Mouse (Mus musculus) large intestine, adult 2 months (tissue): ENCODE measurements around the gene Mvb12b. TPM values are rescaled to one million over a fixed set of nuclear protein-coding genes. Genes with fewer than 3 reads are reported as not detected.

Experiments
- DNase-seq: peaks from one replicate; pipeline ENCODE4 v3.0.0-alpha.2; 2012; ENCODE audit warnings: low read depth, low spot score
- WGBS: fragments of 180-500 bp; shearing (Covaris S2); methylation state at CpG from one replicate; pipeline ENCODE4 v1.1.7; 2018; 5-methylcytosine and 5-hydroxymethylcytosine counted together
- polyA plus RNA-seq: library from polyadenylated mRNA; depleted of rRNA; stranded (reverse); fragments of >200 nt; gene quantifications from 2 replicates; pipeline ENCODE4 v1.2.3, GENCODE M21; 2012

Mvb12b gene
- polyA plus RNA-seq, 1 experiment, result 7.9 TPM

DNA sequence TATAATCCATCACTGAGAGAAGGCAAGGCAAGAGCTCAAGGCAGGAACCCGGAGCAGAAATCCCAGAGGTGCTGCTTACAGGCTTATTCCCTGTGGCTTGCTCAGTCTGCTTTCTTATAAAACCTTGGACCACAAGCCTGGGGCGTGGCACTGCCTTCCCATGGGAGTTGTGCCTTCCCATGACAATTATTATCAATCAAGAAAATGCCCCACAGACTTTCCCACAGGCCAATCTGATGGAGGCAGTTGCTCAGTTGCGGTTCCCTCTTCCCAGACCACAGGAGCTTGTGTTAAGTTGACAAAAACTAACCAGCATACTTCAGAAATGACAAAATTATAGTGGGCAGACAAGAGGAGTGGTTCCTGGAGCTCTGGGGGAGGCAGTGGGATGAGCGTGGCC lies 19.4 kb downstream of the Mvb12b start:
- 87% methylated on average over 4 of the region's 4 CpGs for WGBS
- DNase-seq, result no peak

DNA sequence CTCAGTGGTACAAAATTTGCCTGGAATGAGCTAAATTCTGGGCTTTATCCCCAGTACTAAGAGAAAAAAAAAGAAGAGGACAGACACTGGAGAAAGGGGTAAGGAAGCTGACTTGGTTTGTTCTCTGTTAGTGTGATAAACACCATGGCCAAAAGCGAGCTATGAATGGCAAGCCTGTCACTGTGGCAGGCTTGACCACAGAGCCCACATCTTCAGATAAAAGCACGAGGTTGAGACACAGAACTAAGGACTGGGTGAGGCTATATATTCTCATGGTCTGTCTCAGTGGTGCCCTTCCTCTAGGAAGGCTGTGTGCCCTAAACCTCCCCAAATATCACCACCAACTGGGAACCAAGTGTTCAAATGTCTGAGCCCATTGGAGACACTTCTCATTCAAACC lies 31.0 kb downstream of the Mvb12b start:
- WGBS, result 71% methylated on average over 2 of the region's 2 CpGs
- no peak for DNase-seq

DNA sequence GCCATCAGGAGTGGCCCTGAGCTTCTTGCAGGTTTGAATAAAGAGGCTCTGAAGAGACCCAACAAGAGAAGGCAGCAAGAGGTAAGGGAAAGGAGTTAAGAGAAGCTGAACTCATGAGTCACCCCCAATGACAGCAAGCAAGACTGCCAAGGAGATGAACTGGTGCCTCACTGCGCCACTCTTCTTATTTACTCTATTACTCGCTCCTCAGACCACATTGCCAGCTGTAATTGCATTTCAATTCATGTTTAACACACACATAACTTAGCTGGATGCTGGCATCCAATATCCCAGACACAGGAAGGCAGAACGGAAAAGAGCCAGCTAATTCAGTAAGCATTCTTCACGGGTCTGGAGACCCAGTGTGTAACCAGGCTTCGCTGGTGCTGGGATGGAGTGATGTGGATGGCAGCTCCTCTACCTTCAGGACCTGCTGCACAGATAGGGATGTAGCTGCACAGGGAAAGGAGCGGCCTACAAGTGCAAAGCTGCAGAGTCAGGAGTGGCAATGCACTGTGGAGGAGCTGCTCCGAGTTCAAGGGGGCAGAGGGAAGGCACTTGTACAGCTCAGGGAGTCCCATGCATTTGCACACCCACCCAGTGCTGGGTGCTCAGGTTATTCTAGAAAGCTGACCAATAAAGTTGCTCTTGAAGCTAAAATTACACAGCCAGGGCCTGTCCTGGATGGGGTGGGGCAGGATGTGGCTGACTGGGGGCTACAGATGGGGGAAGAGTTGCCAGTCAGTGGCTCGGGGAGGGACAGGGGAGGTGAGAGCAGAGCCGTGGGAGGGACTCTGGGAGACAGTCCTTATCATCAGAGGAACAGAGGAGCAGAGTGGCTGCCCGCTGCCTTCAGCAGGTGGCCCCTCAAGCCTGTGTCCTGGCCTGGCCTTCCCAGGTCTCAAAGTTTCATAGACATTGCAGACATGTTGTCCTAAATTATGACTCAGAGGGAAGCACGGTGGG lies 34.5 kb downstream of the Mvb12b start:
- WGBS, result 67% methylated on average over 11 of the region's 11 CpGs
- no peak for DNase-seq

DNA sequence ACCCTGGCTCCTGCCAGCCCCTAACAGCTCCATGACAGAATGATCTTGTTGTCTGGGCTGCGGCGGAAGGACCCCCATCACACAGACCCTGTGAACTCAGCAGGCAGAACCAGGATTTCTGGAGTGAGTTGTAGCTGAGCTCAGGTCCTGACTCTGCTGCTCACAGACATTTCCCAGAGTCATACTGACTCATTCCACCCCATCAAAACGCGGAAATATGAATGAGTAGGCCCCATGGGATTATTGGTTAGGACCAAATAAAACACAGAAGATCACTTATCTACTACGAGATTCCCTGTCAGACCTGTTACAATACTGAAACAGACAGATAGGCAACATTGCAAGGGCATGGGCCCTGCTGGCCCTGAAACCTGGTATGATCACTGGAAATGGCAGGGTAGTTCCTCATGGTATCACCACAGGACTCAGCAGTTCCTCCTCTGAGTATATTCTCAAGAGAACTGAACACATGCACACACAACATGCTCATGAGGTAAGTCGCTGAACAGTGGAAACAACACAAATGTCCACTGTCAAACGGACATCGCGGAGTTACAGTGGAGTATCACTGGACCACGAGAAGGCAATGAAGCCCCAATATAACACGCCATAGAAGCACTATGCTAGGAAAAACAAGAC lies 40.4 kb downstream of the Mvb12b start:
- DNase-seq, result no peak
- WGBS, result 81% methylated on average over 11 of the region's 11 CpGs

DNA sequence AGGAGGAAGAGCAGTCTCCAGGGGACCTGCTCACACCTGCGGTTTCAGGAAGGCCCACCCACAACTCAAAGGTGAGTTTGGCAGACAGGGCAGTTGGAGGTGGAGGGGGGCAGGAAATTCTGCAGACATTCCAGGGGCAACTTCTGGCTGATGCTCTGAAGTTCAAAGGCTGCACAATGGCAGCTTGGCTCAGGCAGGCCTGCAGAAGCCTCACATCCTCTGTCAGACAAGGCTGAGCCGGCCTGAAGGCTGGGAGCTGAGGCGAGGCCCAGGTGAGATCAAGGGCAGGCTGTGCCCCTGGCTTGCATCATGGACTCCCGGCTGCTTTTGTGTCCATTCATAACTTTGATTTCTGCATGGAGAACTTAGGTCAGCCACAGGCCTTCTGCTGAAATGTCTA lies 41.1 kb downstream of the Mvb12b start:
- 33% methylated on average over 4 of the region's 4 CpGs for WGBS

DNA sequence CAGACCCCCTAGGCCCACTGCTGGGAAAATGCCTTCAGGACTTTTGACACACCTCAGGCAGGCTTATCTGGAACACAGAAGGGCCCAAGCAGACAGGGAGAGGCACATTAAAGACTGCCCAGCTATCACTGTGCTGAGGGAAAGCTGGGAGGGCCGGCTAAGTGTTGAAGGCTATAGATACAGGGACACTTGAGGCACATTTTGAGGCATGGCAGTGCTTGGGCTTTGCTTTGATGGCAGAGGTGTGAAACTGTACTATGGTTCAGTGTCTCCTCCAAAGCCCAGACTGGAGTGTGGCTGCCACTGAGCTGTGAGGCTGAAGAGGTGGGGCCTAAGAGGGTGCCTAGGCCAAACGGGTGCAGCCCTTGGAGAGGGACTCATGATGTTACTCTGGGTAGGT lies 44.1 kb downstream of the Mvb12b start:
- no peak for DNase-seq
- 75% methylated on average over 2 of the region's 2 CpGs for WGBS

More for the DNA sequence above, 41.1 kb downstream of the Mvb12b start:
- no peak for DNase-seq

DNA sequence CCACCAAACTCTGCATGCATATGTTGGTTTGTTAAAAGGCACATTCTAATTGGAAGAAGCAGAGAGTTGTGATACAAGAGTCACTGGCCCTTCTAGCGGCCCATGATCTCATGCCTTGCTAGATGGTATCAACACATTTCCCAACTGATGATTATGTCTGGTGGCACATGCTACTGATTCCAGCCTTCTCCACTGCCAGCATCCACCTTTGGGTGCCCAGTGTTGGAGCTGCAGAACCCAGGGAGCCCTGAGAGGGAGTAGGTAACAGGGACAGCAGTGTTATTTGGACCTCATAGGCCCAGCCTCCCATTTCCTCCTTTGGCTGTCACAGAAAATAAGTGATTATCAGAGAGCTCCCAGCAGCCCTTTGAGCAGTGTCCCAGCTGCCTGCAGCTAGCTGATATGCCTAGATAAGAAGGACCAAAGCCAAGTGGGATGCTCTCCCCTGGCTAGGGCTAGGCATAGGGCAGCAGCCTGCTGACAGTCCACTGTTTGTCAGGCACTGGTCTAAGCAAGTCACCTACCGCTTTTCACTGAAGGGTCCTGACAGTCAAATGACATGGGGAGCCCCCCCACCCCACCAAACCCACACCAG lies 44.7 kb downstream of the Mvb12b start:
- WGBS, result 98% methylated on average over 2 of the region's 2 CpGs
- no peak for DNase-seq

DNA sequence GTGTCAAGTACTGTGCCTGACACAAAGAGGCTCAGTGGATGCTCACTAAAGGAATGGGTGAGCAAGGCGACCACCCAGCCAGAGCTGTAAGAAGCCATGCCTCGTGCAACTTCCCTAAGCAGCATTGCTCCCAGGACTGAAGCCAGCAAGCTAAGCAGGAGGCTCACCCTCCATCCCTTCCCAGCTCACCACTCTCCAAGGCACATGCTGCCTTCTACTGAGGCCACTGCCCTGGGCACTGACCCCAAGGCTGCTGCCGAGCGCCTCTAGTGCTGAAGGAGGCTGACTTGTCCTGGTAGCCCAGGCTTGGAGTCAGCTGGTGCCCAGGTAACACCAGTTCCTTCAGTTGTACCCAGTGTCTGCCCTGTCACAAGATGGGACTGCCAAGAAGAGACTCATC lies 45.8 kb downstream of the Mvb12b start:
- 87% methylated on average over 4 of the region's 4 CpGs for WGBS
- no peak for DNase-seq

DNA sequence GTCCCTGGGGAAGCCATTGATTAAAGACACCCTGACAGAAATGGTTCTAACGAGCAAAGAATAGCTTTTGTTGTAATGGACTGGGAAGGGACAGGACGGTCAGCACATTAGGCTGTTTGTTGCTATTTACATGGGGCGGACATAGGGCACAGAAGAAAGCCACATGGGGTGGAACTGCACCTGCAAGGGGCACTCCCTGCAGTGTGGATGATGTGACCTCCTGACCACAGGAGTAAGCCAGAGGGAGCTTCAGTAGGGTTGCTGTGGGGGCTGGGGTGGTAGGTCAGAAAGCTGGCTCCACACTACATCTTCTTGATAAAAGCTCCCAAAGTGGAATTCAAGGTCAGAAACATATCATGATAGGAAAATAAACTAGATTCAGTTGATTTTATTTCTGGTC lies 47.3 kb downstream of the Mvb12b start:
- no peak for DNase-seq
- 83% methylated on average over 3 of the region's 3 CpGs for WGBS

DNA sequence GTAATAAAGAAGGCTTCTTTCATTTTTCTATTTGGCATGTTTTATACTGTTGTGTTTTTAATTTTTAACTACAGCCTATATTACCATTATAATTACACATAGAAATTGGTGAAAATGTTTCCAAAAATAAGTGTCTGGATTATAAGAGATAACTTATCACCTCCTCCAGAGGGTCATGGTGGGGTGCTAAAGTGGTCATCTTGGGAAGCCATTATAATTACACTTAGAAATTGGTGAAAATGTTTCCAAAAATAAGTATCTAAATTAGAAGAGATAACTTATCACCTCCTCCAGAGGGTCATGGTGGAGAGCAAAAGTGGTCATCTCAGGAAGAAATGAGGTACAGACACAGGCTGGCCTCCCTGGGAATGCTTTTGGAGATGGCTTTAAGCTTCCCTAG lies 48.5 kb downstream of the Mvb12b start:
- no peak for DNase-seq

DNA sequence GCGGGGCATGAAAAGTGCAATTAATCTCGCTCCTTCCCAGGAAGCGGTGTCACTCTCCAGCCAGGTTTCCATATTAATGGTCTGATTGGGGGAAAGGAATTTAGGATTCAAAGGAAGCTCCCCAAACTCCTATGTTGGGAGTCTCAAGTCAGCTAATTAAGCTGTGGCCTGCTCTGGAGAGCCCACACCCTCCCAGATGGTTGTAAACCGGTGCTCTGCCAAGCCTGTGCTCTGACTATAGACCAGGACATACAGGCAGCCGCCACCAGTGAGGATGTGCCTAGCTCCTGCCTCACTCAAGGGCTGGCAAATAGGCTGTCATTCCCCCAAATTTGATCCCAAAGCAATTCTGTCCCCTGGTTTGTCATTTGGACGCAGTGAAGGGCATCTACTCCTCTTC lies 50.4 kb downstream of the Mvb12b start:
- WGBS, result 86% methylated on average over 6 of the region's 6 CpGs
- no peak for DNase-seq

DNA sequence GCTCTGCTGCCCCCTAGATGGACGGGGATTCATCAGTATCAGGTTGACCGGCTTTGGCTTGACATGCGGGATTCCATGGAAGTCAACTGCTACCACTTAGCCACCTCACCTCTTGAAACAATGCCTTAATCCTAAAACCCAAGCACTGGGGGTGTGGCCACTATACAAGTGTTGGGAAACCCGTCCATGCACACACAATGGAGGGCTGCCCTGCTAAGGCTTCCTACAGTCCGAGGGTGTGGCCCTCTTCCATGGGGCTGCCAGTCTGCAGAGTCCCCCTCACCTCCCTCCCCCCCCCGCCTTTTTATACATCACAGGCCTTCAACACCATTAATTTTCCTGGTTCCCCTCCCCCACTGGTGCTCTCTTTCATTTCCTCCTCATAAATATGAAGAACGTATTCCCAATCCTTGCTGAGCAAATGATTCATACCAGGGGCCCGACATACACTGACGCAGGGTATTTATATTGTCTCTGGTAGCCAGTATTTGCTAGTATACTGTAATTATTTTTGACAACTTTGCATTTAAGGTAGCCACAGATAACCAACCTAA lies 51.0 kb downstream of the Mvb12b start:
- WGBS, result 82% methylated on average over 9 of the region's 9 CpGs
- no peak for DNase-seq

DNA sequence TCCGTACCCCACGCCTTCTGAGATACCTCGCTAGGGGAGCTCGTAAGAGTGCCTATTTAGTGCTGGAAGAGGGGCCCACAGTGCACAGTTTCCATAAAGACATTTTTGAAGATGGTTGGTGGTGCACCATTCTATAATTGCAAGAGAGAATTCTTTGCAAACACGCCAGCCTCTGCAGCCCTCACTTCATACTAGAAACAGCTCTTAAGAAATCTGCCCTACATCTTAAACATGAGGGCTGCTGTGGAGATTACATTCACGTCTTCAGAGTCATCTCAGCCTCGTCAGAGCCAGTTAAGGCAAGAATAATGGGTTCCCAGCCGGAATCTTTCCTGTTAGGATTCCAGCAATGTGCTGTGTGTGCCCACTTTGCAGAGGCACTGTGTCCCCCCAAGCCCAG lies 52.7 kb downstream of the Mvb12b start:
- 91% methylated on average over 8 of the region's 8 CpGs for WGBS
- no peak for DNase-seq

DNA sequence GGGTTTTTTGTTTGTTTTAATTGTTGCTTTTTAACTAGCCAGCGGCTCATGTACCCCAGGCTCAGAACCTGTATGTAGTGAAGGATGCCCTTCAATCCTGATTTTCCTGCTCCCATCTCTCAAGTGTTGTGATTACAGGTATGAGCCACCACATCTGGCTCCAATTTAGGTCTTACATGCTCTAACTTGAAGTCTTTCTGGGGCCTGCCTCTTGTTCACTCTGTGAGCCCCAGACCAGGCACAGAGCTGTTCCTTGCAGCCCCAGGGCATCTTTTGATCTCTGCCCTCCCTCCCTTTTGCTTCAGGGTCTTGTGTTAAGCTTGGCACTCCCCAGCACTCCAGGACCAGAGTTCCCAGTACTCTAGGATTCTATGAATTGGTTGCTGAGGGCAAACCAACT lies 53.8 kb downstream of the Mvb12b start:
- 94% methylated on average over 1 of the region's 1 CpGs for WGBS
- DNase-seq, result no peak

DNA sequence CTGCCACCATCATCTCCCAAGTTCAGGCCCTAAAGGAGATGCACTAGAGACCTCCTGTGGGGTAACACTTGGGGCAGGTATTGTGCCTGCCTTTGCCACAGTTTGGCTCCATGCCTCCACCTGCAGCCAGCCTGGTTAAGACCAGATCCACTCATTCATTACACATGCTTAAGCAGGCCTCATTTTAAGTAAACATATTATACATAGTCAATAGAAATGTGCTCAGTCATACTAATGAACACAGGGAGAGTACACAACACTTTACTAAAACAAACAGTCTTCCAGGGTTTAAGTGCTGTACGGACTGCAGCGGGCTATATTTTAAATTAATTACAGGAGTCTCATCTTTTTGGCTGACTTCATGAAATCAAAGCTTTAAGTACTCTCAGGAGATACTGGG lies 57.9 kb downstream of the Mvb12b start:
- DNase-seq, result no peak
- WGBS, result 67% methylated on average over 2 of the region's 2 CpGs

DNA sequence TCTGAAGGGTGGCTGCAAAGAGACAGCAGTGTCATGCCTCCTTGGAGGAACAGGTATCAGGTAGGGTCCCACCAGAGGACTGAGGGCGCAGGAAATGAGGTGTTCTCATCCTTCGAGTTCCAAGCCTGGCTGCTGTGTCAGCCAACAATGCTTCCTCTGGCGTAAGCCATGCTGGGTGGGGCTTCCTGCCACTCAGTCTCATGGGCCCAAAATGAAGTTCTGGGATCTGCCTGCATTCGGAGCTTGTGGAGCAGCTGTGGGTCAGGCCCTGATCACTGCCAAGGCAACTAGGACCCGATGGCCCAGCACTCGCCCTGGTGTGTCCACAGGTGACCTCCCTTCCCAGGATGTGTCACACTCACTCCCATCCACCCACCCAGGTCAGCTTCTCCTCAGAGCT lies 61.0 kb downstream of the Mvb12b start:
- DNase-seq, result no peak
- 81% methylated on average over 6 of the region's 6 CpGs for WGBS

DNA sequence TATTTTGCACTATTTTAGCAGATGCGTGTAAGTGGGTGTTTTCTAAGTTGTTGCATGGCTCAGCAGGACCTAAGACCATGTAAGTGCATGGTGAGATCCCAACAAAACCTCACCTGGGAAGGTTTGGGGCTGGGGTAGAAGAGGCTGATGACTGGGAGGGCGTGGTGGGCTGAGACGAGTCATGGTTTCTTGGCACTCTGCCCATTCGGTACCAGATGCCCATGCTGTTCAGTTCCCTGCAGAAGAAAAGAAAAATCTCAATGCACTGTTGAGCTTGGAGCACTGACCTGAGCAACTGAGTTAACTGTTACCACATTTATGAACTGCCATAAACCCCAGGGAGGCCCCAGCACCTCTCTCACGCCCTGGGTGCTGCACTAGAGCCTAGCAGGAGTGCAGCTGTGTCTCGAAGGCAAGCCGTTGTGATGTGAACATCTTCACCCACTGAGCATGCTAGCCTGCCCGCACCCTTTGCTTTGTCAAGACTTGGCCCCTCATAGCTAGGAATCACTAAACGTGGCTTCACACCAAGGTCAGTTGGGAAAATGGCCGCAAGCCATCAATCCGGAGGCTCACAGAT lies 62.7 kb downstream of the Mvb12b start:
- WGBS, result 44% methylated on average over 11 of the region's 11 CpGs
- DNase-seq, result no peak

DNA sequence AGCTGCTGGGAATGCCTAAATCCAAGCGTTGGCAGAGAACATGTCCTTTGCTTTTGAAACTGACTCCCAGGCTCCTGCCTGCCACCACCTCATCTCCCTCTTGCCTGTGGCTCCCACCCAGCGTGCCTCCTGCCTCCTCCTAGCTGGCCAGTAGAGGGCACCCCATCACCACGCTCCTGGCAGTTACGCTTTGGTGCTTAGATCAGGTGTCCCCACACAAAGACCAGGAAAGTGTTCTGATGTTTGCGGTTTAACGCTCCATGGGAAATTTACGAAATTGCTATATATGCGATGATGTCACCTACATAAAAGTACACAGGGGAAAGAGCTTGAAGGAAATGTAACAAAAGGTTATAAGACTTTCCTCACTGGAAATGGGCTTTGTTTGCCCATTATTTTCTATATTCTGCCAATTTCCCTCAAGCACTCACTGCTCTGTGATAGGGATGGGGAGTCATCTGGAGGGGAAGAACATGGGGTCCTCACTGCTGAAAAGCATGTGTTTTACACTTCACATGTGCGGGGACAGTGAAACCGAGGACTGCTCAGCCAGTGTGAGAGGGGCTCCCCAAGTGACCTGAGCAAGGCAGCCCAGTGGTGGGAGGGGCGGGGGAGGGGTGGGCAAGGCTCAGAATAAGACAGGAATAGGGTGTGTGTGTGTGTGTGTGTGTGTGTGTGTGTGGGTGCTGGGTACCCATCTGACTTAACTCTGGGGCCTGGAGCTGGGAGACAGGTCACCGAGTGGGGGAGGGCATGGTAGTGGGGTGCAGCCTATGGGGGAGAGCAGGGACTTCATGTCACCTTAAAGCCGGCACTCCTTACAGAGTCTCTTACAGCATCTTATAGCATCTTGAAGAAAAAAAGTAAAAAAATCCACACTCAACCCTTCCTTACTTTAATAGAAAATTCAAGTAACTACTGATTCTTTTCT lies 65.8 kb downstream of the Mvb12b start:
- peak; percentile 54 for DNase-seq
- WGBS, result 28% methylated on average over 13 of the region's 13 CpGs

DNA sequence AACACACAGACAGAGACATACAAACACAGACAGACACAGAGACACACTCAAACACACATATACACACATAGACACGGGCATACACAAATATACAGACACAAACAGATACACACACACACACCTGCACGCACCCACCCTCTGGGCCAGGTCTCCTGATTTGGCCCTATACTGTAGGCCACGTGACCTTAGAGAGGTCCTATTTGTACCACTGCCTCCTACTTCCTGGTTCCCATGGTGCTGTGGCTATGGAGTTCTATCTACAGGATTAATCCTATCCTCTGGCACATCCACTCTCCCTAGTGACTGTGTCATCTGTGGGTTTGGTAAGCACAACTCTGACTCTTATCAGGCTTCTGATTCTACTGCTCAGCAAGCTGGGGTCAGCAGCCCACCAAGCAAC lies 67.3 kb downstream of the Mvb12b start:
- no peak for DNase-seq
- 85% methylated on average over 3 of the region's 3 CpGs for WGBS
